Mouse (Mus musculus): ENCODE data around the gene Tmem81. TPM values are rescaled to one million over a fixed set of nuclear protein-coding genes. Genes with fewer than 3 reads are reported as not detected.
A peak's percentile ranks its signal among the peaks of the same experiment; 100 is the strongest.

Tmem81 gene
- total and polyA plus RNA-seq, 2 experiments from 2014 or later, result 0.38 to 0.81 TPM

DNA sequence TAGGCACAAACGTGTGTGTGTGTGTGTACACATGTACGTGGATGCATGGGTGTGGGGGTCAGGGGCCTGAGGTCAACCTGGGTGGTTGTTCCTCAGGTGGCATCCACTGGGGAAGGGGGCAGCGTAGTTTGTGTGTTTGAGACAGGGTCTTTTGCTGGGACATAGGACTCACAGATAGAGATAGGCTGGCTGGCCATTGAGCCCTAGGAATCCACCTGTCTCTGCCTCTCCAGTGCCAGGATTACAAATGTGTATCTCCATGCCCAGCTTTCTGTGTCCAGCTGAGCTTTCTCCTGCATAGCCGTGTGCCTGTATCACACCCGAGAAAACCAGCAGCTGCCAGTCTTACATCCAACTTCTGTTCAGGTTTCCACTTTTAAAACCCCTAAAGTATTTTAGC is 3.7 kb downstream of the Tmem81 start:
- ATAC-seq (ENCODE audit: low FRiP score) (no peak), DNase-seq (ENCODE audit: low spot score) (no peak)
- Histone ChIP-seq H3K9ac (replicated peaks; ENCODE audit: low read length, poor library complexity, severe bottlenecking) (no peak overlapping the region), H3K4me2 (ENCODE audit: low read depth, low read length, poor library complexity, severe bottlenecking) (no peak overlapping the region), H3K27ac (ENCODE audit: low read depth, low read length) (no peak overlapping the region), H3K9me3 (ENCODE audit: low read length) (no peaks in the 10 kb centered on the region), H3K4me1 (ENCODE audit: insufficient read depth, low read length) (no peaks in the 10 kb centered on the region), H3K4me3 (ENCODE audit: low read depth, low read length) (no peak overlapping the region), H3K36me3 (ENCODE audit: insufficient read depth, low read length) (peaks cover 24% of the 10 kb centered on the region), H3K27me3 (ENCODE audit: insufficient read depth, low read length) (no peaks in the 10 kb centered on the region)
- no peak for TF ChIP-seq CTCF (IDR thresholded peaks at IDR 0.05)
- 83% methylated on average over 5 of the region's 5 CpGs for WGBS

DNA sequence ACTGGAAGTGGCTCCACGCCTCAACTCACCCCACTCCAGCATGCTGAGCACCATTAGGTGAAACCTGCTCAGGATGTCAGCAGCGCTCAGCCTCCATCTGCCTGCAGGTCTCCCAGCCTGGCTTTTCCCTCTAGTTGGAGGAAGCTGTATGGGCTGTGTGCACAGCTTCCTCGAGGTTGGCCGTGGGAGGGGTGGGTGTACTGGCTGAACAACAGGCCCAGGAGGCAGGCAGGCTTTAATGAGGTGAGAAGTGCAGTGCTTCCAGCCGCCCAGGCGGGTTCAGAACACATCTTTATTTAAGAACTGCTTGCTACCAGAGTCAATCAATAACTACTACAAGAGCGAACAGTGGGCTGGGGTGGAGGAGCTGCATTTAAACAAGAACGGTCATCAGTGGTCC is 5.5 kb downstream of the Tmem81 start:
- no peak overlapping the region for H3K27ac ChIP-seq (ENCODE audit: low read depth, low read length)
- no peak overlapping the region for H3K9ac ChIP-seq (replicated peaks; ENCODE audit: low read length, poor library complexity, severe bottlenecking)
- no peaks in the 10 kb centered on the region for H3K4me1 ChIP-seq (ENCODE audit: insufficient read depth, low read length)
- H3K27me3 ChIP-seq (ENCODE audit: insufficient read depth, low read length), result no peaks in the 10 kb centered on the region
- H3K4me2 ChIP-seq (ENCODE audit: low read depth, low read length, poor library complexity, severe bottlenecking), result no peak overlapping the region
- ATAC-seq (ENCODE audit: low FRiP score) (0 out of 2 replicates have a peak, but pooled peaks have one; percentile 17), DNase-seq (ENCODE audit: low spot score) (no peak)
- H3K4me3 ChIP-seq (ENCODE audit: low read depth, low read length), result no peak overlapping the region
- H3K36me3 ChIP-seq (ENCODE audit: insufficient read depth, low read length), result peaks cover 31% of the 10 kb centered on the region
- 49% methylated on average over 8 of the region's 8 CpGs for WGBS
- no peaks in the 10 kb centered on the region for H3K9me3 ChIP-seq (ENCODE audit: low read length)
- no peak for TF ChIP-seq CTCF (IDR thresholded peaks at IDR 0.05)

DNA sequence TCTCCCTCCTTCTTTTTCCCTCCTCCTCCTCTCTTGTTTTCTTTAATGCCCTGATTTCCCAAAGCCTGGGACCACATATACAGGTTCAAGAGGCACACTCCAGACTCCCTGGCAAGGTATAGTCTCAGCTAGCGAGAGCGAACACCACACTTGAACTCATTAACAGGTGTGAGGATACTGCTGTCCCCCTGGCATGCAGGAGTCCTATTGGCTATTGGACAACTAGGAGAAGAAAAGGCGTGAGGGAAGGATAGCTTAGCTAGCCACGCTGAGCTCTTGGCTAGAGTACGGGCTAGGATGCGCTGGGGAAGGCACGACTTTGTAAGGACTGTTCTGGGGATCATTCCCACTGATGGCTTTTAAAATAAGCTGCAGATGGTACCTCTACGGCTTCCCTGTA is 6.1 kb downstream of the Tmem81 start:
- WGBS, result 83% methylated on average over 8 of the region's 8 CpGs
- no peak for TF ChIP-seq CTCF (IDR thresholded peaks at IDR 0.05)
- no peak for ATAC-seq (ENCODE audit: low FRiP score)
- Histone ChIP-seq H3K4me3 (ENCODE audit: low read depth, low read length) (no peak overlapping the region), H3K9ac (replicated peaks; ENCODE audit: low read length, poor library complexity, severe bottlenecking) (no peak overlapping the region), H3K4me1 (ENCODE audit: insufficient read depth, low read length) (no peaks in the 10 kb centered on the region), H3K36me3 (ENCODE audit: insufficient read depth, low read length) (peaks cover 31% of the 10 kb centered on the region), H3K4me2 (ENCODE audit: low read depth, low read length, poor library complexity, severe bottlenecking) (no peak overlapping the region), H3K9me3 (ENCODE audit: low read length) (no peaks in the 10 kb centered on the region), H3K27ac (ENCODE audit: low read depth, low read length) (no peak overlapping the region), H3K27me3 (ENCODE audit: insufficient read depth, low read length) (no peaks in the 10 kb centered on the region)
- no peak for DNase-seq (ENCODE audit: low spot score)

DNA sequence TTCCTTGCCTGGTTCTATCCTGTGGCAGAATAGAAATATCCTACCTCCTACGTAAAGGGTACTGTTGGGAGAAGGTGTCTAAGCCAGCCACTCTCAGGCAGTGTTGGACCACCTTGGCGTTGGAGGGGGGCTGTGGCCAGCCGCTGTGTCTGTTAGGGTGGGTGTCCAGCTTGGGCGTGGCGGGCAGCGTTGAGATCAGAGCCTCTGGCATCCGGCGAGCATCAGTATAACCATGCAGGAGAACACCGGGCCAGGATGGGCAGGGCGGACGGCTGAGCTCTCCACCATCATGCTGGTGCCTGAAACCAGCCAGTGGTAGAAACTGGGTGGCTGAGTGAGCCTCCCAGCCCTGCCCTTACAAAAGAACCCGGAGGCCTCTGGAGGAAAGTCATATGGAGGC is 9.3 kb downstream of the Tmem81 start:
- Histone ChIP-seq H3K4me1 (ENCODE audit: insufficient read depth, low read length) (no peaks in the 10 kb centered on the region), H3K27me3 (ENCODE audit: insufficient read depth, low read length) (no peaks in the 10 kb centered on the region), H3K4me2 (ENCODE audit: low read depth, low read length, poor library complexity, severe bottlenecking) (no peak overlapping the region), H3K36me3 (ENCODE audit: insufficient read depth, low read length) (peaks cover 48% of the 10 kb centered on the region), H3K9ac (replicated peaks; ENCODE audit: low read length, poor library complexity, severe bottlenecking) (no peak overlapping the region), H3K27ac (ENCODE audit: low read depth, low read length) (no peak overlapping the region), H3K9me3 (ENCODE audit: low read length) (no peaks in the 10 kb centered on the region), H3K4me3 (ENCODE audit: low read depth, low read length) (no peak overlapping the region)
- ATAC-seq (ENCODE audit: low FRiP score) (no peak), DNase-seq (ENCODE audit: low spot score) (no peak)
- WGBS, result 94% methylated on average over 12 of the region's 12 CpGs
- TF ChIP-seq CTCF (IDR thresholded peaks at IDR 0.05), result no peak

DNA sequence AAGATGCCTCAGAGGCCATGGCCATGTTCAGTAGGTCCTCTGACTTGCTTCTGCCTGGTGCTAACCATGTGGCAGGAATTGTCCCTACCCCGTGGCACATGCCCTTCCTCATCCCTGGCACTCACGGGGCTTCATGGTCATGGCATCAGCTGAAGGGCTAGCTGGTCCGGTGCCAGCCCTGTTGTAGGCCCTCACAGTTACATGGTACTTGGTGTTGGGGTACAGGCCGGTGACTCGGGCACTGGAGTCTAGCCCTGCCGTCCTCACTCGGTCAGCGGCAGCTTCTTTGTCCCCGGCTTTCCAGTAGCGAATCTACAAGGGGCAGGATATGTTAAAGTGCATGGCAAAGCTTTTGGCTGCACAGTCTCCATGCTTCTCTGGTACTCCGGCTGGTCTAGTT is 10.7 kb downstream of the Tmem81 start:
- 92% methylated on average over 11 of the region's 11 CpGs for WGBS
- DNase-seq (ENCODE audit: low spot score) (no peak), ATAC-seq (ENCODE audit: low FRiP score) (no peak)
- TF ChIP-seq CTCF (IDR thresholded peaks at IDR 0.05), result no peak
- H3K4me1 ChIP-seq (ENCODE audit: insufficient read depth, low read length), result no peaks in the 10 kb centered on the region
- H3K27ac ChIP-seq (ENCODE audit: low read depth, low read length), result no peak overlapping the region
- no peak overlapping the region for H3K9ac ChIP-seq (replicated peaks; ENCODE audit: low read length, poor library complexity, severe bottlenecking)
- H3K4me2 ChIP-seq (ENCODE audit: low read depth, low read length, poor library complexity, severe bottlenecking), result no peak overlapping the region
- H3K27me3 ChIP-seq (ENCODE audit: insufficient read depth, low read length), result no peaks in the 10 kb centered on the region
- H3K9me3 ChIP-seq (ENCODE audit: low read length), result no peaks in the 10 kb centered on the region
- peaks cover 56% of the 10 kb centered on the region for H3K36me3 ChIP-seq (ENCODE audit: insufficient read depth, low read length)
- no peak overlapping the region for H3K4me3 ChIP-seq (ENCODE audit: low read depth, low read length)

DNA sequence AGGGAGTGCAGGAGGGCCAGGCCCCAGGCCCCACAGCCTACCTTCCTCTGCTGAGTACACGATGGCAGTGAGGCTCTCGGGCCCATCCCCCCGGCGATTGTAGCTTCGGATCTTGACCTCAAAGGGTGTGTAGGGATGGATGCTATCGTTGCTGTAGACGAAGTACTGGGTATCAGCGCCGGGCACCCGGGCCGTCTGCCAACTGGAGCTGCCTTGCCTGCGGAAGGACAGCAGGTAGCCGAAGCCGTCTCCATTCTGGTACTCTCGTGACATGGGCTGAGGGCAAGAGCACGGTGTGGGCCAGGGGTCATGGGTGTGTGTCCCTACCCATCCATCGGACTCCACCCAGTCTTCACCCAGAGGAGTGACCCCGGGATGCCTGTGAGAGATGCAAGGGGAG is 12.6 kb downstream of the Tmem81 start:
- ATAC-seq (ENCODE audit: low FRiP score) (no peak), DNase-seq (ENCODE audit: low spot score) (no peak)
- Histone ChIP-seq H3K4me1 (ENCODE audit: insufficient read depth, low read length) (no peaks in the 10 kb centered on the region), H3K9me3 (ENCODE audit: low read length) (no peaks in the 10 kb centered on the region), H3K4me2 (ENCODE audit: low read depth, low read length, poor library complexity, severe bottlenecking) (no peak overlapping the region), H3K27ac (ENCODE audit: low read depth, low read length) (no peak overlapping the region), H3K36me3 (ENCODE audit: insufficient read depth, low read length) (peaks cover 69% of the 10 kb centered on the region), H3K27me3 (ENCODE audit: insufficient read depth, low read length) (no peaks in the 10 kb centered on the region), H3K4me3 (ENCODE audit: low read depth, low read length) (no peak overlapping the region), H3K9ac (replicated peaks; ENCODE audit: low read length, poor library complexity, severe bottlenecking) (no peak overlapping the region)
- whole genome bisulfite sequencing, result 81% methylated on average over 18 of the region's 18 CpGs
- no peak for TF ChIP-seq CTCF (IDR thresholded peaks at IDR 0.05)
